Mouse (Mus musculus) ES-E14 (cell line): Measurements from ENCODE around the gene Rnase13.

Experiments
- MAFK ChIP-seq: IDR thresholded peaks from 2 replicates; pipeline ENCODE4 v1.6.1; 2014; ENCODE audit warnings: mild to moderate bottlenecking, low read depth, low read length, inconsistent platforms; ENCODE audit not compliant: insufficient read depth
- ZNF384 ChIP-seq: IDR thresholded peaks from 2 replicates; pipeline ENCODE4 v1.6.1; 2012; ENCODE audit warnings: low read depth, low read length, inconsistent platforms

DNA sequence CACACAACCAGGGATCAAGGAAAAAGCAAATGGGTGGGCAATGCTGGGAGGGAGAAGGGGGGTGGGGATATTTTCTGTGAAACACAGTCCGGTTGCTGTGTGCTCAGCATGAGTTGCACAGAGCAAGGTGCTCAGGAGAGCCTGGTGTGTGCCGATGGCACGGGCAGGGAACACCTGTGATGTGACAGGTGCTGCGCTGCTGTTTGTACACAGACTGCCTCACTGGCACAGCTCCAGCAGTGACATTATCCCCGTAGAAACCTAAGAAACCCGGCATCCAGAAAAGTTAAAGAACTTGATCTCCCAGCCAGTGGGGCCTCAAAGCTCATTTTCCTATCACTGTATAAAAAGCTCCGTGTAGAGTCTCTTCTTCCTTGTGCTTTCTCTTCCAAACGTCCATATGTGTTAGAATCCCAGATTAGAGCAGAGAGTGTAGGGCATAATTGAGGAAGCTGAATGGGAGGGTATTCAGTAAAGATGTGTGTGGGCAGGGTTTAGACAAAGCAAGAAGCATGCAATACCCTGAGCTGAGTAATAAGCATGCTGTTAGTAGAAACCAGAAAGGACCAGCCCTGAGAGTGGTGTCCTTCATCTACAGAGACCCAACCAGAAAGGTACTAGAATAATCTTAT, 25.9 kb downstream of the Rnase13 start:
- TF ChIP-seq MAFK, result no peak
- TF ChIP-seq ZNF384, result no peak
